Mouse (Mus musculus) olfactory bulb, adult 2 months (tissue): ENCODE measurements around the gene Fam53b. TPM values are rescaled to one million over a fixed set of nuclear protein-coding genes. Genes with fewer than 3 reads are reported as not detected.

Experiments used
- H3K27ac ChIP-seq: fragments of 200-500 bp; 2 replicates; pipeline ENCODE4 v1.5.1; 2012; ENCODE audit warnings: low read depth, low read length; ENCODE audit not compliant: insufficient read depth
- H3K4me1 ChIP-seq: fragments of 200-500 bp; 2 replicates; pipeline ENCODE4 v1.6.1; 2012; ENCODE audit warnings: low read length; ENCODE audit not compliant: control insufficient read depth, insufficient read depth
- H3K4me3 ChIP-seq: fragments of 200-500 bp; 2 replicates; pipeline ENCODE4 v1.5.1; 2012; ENCODE audit warnings: mild to moderate bottlenecking, low read depth, low read length, moderate library complexity; ENCODE audit not compliant: insufficient read depth
- CTCF ChIP-seq: fragments of 200-500 bp; IDR thresholded peaks from 2 replicates; pipeline ENCODE4 v1.5.1; 2012; ENCODE audit warnings: low read depth, mild to moderate bottlenecking, low read length, moderate library complexity; ENCODE audit not compliant: insufficient read depth
- POLR2A ChIP-seq: fragments of 200-500 bp; IDR thresholded peaks from 2 replicates; pipeline ENCODE4 v1.6.1; 2012; ENCODE audit warnings: mild to moderate bottlenecking, low read depth, low read length, moderate library complexity; ENCODE audit not compliant: insufficient read depth
- WGBS: fragments of 180-500 bp; shearing (Covaris S2); methylation state at CpG from one replicate; pipeline ENCODE4 v1.1.7; 2018; 5-methylcytosine and 5-hydroxymethylcytosine counted together
- polyA plus RNA-seq: library from polyadenylated mRNA; stranded (reverse); fragments of >200 nt; gene quantifications from 2 replicates; pipeline ENCODE4 v1.2.4, GENCODE M21; 2012; ENCODE audit warnings: low replicate concordance; ENCODE audit not compliant: missing spikeins, insufficient read depth, insufficient read length

Fam53b gene
- polyA plus RNA-seq, 1 experiment: not detected

- WGBS: 67% methylated on average over 13 of the region's 13 CpGs
- H3K4me3 ChIP-seq: no peak overlapping the region
- peaks cover 47% of the 10 kb centered on the region for H3K4me1 ChIP-seq
Measured at GRCm38 (mm10) chr7:132806926-132807857, 6.5 kb downstream of the Fam53b start.

GRCm38 (mm10) chr7:132806286-132806685 is 7.4 kb downstream of the Fam53b start:
- H3K4me1 ChIP-seq: peaks cover 44% of the 10 kb centered on the region

More at GRCm38 (mm10) chr7:132806926-132807857, 6.5 kb downstream of the Fam53b start:
- no peak overlapping the region for H3K27ac ChIP-seq
- TF ChIP-seq POLR2A (no peak), CTCF (no peak)

GRCm38 (mm10) chr7:132804951-132805350 is 8.7 kb downstream of the Fam53b start:
- H3K4me1 ChIP-seq: peaks cover 42% of the 10 kb centered on the region

More at GRCm38 (mm10) chr7:132806286-132806685, 7.4 kb downstream of the Fam53b start:
- no peak for TF ChIP-seq CTCF
- TF ChIP-seq POLR2A: no peak
- WGBS: 53% methylated on average over 5 of the region's 5 CpGs
- H3K27ac ChIP-seq: peak overlapping the region; percentile 17; the same call in 1 of the 2 replicates
- no peak overlapping the region for H3K4me3 ChIP-seq

GRCm38 (mm10) chr7:132804461-132804860 is 9.2 kb downstream of the Fam53b start:
- H3K4me3 ChIP-seq: no peak overlapping the region
- 81% methylated on average over 7 of the region's 7 CpGs for WGBS
- H3K4me1 ChIP-seq: peaks cover 39% of the 10 kb centered on the region
- TF ChIP-seq POLR2A: no peak
- TF ChIP-seq CTCF: no peak
- no peak overlapping the region for H3K27ac ChIP-seq

More at GRCm38 (mm10) chr7:132804951-132805350, 8.7 kb downstream of the Fam53b start:
- WGBS: 89% methylated on average over 5 of the region's 5 CpGs
- H3K4me3 ChIP-seq: no peak overlapping the region
- H3K27ac ChIP-seq: no peak overlapping the region
- TF ChIP-seq CTCF: no peak
- no peak for TF ChIP-seq POLR2A

GRCm38 (mm10) chr7:132803962-132804361 is 9.7 kb downstream of the Fam53b start:
- Histone ChIP-seq H3K27ac (no peak overlapping the region), H3K4me3 (no peak overlapping the region), H3K4me1 (peaks cover 34% of the 10 kb centered on the region)
- TF ChIP-seq CTCF: no peak
- TF ChIP-seq POLR2A: no peak
- 76% methylated on average over 3 of the region's 3 CpGs for WGBS

GRCm38 (mm10) chr7:132803336-132803735 is 10.3 kb downstream of the Fam53b start:
- WGBS: 86% methylated on average over 2 of the region's 2 CpGs
- Histone ChIP-seq H3K4me1 (peaks cover 31% of the 10 kb centered on the region), H3K27ac (no peak overlapping the region), H3K4me3 (no peak overlapping the region)
- TF ChIP-seq CTCF (no peak), POLR2A (no peak)

GRCm38 (mm10) chr7:132802691-132803090 is 11.0 kb downstream of the Fam53b start:
- Histone ChIP-seq H3K4me1 (peaks cover 27% of the 10 kb centered on the region), H3K4me3 (no peak overlapping the region), H3K27ac (no peak overlapping the region)
- WGBS: 72% methylated on average over 11 of the region's 11 CpGs
- TF ChIP-seq POLR2A: no peak
- TF ChIP-seq CTCF: no peak

GRCm38 (mm10) chr7:132802066-132802465 is 11.6 kb downstream of the Fam53b start:
- TF ChIP-seq CTCF (no peak), POLR2A (no peak)
- WGBS: 77% methylated on average over 2 of the region's 2 CpGs
- Histone ChIP-seq H3K27ac (no peak overlapping the region), H3K4me3 (no peak overlapping the region), H3K4me1 (peaks cover 22% of the 10 kb centered on the region)

- Histone ChIP-seq H3K4me3 (no peak overlapping the region), H3K27ac (no peak overlapping the region), H3K4me1 (peaks cover 16% of the 10 kb centered on the region)
- 94% methylated on average over 5 of the region's 5 CpGs for WGBS
- TF ChIP-seq CTCF (no peak), POLR2A (no peak)
Measured at GRCm38 (mm10) chr7:132801509-132801908, 12.2 kb downstream of the Fam53b start.
